ENCODE assay signal across 10 mouse cellular contexts in the genomic region with DNA sequence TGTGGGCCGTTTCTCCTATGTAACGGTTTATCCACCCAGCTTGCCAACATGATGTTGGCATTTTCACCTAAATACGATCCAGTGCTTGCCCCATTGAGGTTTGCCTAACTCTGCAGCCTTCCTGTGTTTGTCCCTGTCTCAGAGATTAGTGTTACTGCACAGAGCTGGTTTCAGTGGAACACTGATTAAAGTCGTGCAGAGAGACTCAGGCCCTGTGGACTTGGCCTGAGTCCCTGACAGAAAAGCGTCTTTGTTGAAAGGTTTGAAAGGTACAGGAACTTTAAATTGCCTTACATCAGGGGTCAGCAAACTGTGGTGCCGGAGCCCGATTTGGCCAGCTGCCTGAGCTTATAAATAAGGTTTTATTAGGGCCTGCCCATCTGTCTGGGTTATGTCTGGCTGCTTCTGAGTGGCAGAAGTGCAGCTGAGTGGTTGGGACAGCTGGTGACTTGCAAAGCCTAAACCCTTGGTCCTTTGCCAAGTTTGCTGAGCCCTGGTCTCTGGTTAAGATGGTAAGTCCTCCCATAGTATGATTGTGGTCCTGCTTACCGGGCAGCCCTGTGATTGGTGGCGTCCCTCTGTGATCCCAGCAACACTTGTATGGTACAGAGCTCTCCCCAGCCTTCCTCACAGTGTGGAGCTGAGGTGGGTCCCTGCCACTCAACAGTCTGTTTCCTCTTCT. TPM values are rescaled to one million over a fixed set of nuclear protein-coding genes. Genes with fewer than 3 reads are reported as not detected.
DNase-seq lines count a peak whose midpoint lies in the region; ATAC-seq lines count a peak whose summit lies in the region.
"Had no signal": no experiment of that assay in that cellular context is flagged by ENCODE, and none has a peak within 500 bp of the region (broad histone marks: within the 10 kb centered on the region; RNA-seq: fewer than 3 reads in every experiment).

No protein-coding gene starts in this region.

- H3K9ac ChIP-seq in kidney, embryonic 15.5 days: no peak overlapping the region
- H3K9ac ChIP-seq in forebrain, embryonic 16.5 days (replicated peaks; ENCODE audit: low read depth, low read length): no peak overlapping the region
- no peak overlapping the region for H3K9ac ChIP-seq in midbrain, embryonic 16.5 days (ENCODE audit: low read depth, low read length)

- peaks cover 85% of the 10 kb centered on the region for H3K36me3 ChIP-seq in kidney, embryonic 15.5 days
- H3K36me3 ChIP-seq in forebrain, embryonic 16.5 days (ENCODE audit: control insufficient read depth, insufficient read depth): peaks cover 26% of the 10 kb centered on the region
- H3K36me3 ChIP-seq in midbrain, embryonic 16.5 days (ENCODE audit: control insufficient read depth, insufficient read depth, low read length): peaks cover 38% of the 10 kb centered on the region

- H3K27ac ChIP-seq in kidney, embryonic 15.5 days: peak overlapping the region; percentile 41; the same call in 1 of the 2 replicates
- peak overlapping the region; percentile 61 for H3K27ac ChIP-seq in forebrain, embryonic 16.5 days (ENCODE audit: low read length)
- H3K27ac ChIP-seq in midbrain, embryonic 16.5 days (ENCODE audit: low read length): no peak overlapping the region

- H3K9me3 ChIP-seq in kidney, embryonic 15.5 days (replicated peaks): no peaks in the 10 kb centered on the region
- H3K9me3 ChIP-seq in forebrain, embryonic 16.5 days (ENCODE audit: control insufficient read depth, low read length): no peaks in the 10 kb centered on the region
- no peaks in the 10 kb centered on the region for H3K9me3 ChIP-seq in midbrain, embryonic 16.5 days (replicated peaks; ENCODE audit: control insufficient read depth, low read length, poor library complexity, severe bottlenecking)

- 54% methylated on average over 9 of the region's 9 CpGs for WGBS in kidney, embryonic 15.5 days
- 26% methylated on average over 9 of the region's 9 CpGs for WGBS in forebrain, embryonic 16.5 days
- 53% methylated on average over 9 of the region's 9 CpGs for WGBS in midbrain, embryonic 16.5 days

- peaks cover 19% of the 10 kb centered on the region for H3K4me1 ChIP-seq in kidney, embryonic 15.5 days
- H3K4me1 ChIP-seq in forebrain, embryonic 16.5 days (replicated peaks; ENCODE audit: control insufficient read depth, insufficient read depth, low read length): peaks cover 21% of the 10 kb centered on the region
- no peaks in the 10 kb centered on the region for H3K4me1 ChIP-seq in midbrain, embryonic 16.5 days (ENCODE audit: control insufficient read depth, insufficient read depth, low read length)

- H3K4me3 ChIP-seq in kidney, embryonic 15.5 days (replicated peaks): no peak overlapping the region
- H3K4me3 ChIP-seq in forebrain, embryonic 16.5 days (replicated peaks; ENCODE audit: low read length): no peak overlapping the region
- H3K4me3 ChIP-seq in midbrain, embryonic 16.5 days (ENCODE audit: low read depth, low read length): no peak overlapping the region

- ATAC-seq in kidney, embryonic 15.5 days (replicated peaks; ENCODE audit: low FRiP score): no peak
- peak; percentile 61 for ATAC-seq in forebrain, embryonic 16.5 days
- peak; percentile 49; the same call in 1 of the 2 replicates for ATAC-seq in midbrain, embryonic 16.5 days
- ATAC-seq: Patski had no signal

- H3K4me2 ChIP-seq in kidney, embryonic 15.5 days: no peak overlapping the region
- H3K4me2 ChIP-seq in forebrain, embryonic 16.5 days (ENCODE audit: low read length): no peak overlapping the region
- no peak overlapping the region for H3K4me2 ChIP-seq in midbrain, embryonic 16.5 days (ENCODE audit: low read length)

- DNase-seq in cerebellum, postnatal 14 days: peak; percentile 60 to 61
- no peak for DNase-seq in cerebellum, adult 18-20 months
- no peak for DNase-seq in kidney, postnatal 36 days
- no peak for DNase-seq in c-Kit-positive CD71-positive TER-119-positive erythroid progenitor cells, embryonic 14.5 days (ENCODE audit: low spot score)
- DNase-seq in frontal cortex, postnatal 25 days (ENCODE audit: low spot score in 2 of 2): no peak
- DNase-seq: lung, adult 18-20 months had no signal

- H3K27me3 ChIP-seq in kidney, embryonic 15.5 days: no peaks in the 10 kb centered on the region
- H3K27me3 ChIP-seq in forebrain, embryonic 16.5 days (replicated peaks; ENCODE audit: control insufficient read depth, insufficient read depth, low read length): no peaks in the 10 kb centered on the region
- no peaks in the 10 kb centered on the region for H3K27me3 ChIP-seq in midbrain, embryonic 16.5 days (ENCODE audit: control insufficient read depth, insufficient read depth, low read depth, low read length)
- H3K27me3 ChIP-seq: Patski had no signal

RNA-seq across cellular contexts. Expression of gene Cnnm3, which starts 11.8 kb away (rescaled TPM):
- polyA plus RNA-seq in kidney, embryonic 15.5 days (2015; fragmentation: Nextera tagmentation; extraction: Ambion mirVana): 3.7 and 4.0 TPM in 2 replicates
- polyA plus RNA-seq in forebrain, embryonic 16.5 days (2015; fragmentation: Nextera tagmentation; extraction: Ambion mirVana): 4.8 and 5.8 TPM in 2 replicates
- polyA plus RNA-seq in midbrain, embryonic 16.5 days (2015; fragmentation: Nextera tagmentation; extraction: Ambion mirVana): 4.2 and 4.5 TPM in 2 replicates

RNA-seq across cellular contexts. Expression of gene Ankrd23, which starts 13.2 kb away (rescaled TPM):
- 21.8 and 22.1 TPM in 2 replicates for polyA plus RNA-seq in kidney, embryonic 15.5 days (2015; fragmentation: Nextera tagmentation; extraction: Ambion mirVana)
- 9.3 and 13.2 TPM in 2 replicates for polyA plus RNA-seq in forebrain, embryonic 16.5 days (2015; fragmentation: Nextera tagmentation; extraction: Ambion mirVana)
- 16.1 and 17.0 TPM in 2 replicates for polyA plus RNA-seq in midbrain, embryonic 16.5 days (2015; fragmentation: Nextera tagmentation; extraction: Ambion mirVana)

RNA-seq across cellular contexts. Expression of gene Gm42417, which starts 15.8 kb away (rescaled TPM):
- polyA plus RNA-seq in kidney, embryonic 15.5 days (2015; fragmentation: Nextera tagmentation; extraction: Ambion mirVana): 0.32 and 0.75 TPM in 2 replicates
- 0.22 and 0.42 TPM in 2 replicates for polyA plus RNA-seq in forebrain, embryonic 16.5 days (2015; fragmentation: Nextera tagmentation; extraction: Ambion mirVana)
- polyA plus RNA-seq in midbrain, embryonic 16.5 days (2015; fragmentation: Nextera tagmentation; extraction: Ambion mirVana): 0.20 and 0.75 TPM in 2 replicates

RNA-seq across cellular contexts. Expression of gene Ankrd39, which starts 23.8 kb away (rescaled TPM):
- 26.2 and 26.3 TPM in 2 replicates for polyA plus RNA-seq in kidney, embryonic 15.5 days (2015; fragmentation: Nextera tagmentation; extraction: Ambion mirVana)
- 15.4 and 24.4 TPM in 2 replicates for polyA plus RNA-seq in forebrain, embryonic 16.5 days (2015; fragmentation: Nextera tagmentation; extraction: Ambion mirVana)
- polyA plus RNA-seq in midbrain, embryonic 16.5 days (2015; fragmentation: Nextera tagmentation; extraction: Ambion mirVana): 30.6 and 32.8 TPM in 2 replicates

RNA-seq across cellular contexts. Expression of gene Sema4c, which starts 34.7 kb away (rescaled TPM):
- 19.3 and 23.3 TPM in 2 replicates for polyA plus RNA-seq in kidney, embryonic 15.5 days (2015; fragmentation: Nextera tagmentation; extraction: Ambion mirVana)
- 35.4 and 37.3 TPM in 2 replicates for polyA plus RNA-seq in forebrain, embryonic 16.5 days (2015; fragmentation: Nextera tagmentation; extraction: Ambion mirVana)
- polyA plus RNA-seq in midbrain, embryonic 16.5 days (2015; fragmentation: Nextera tagmentation; extraction: Ambion mirVana): 24.4 and 27.0 TPM in 2 replicates

Comparison
In these comparisons a context has a peak if more than half of its experiments do, and no peak if none do; other contexts are left out.
1. DNase-seq: peak in cerebellum, postnatal 14 days (2 of 2); none in cerebellum, adult 18-20 months (0 of 2), kidney, postnatal 36 days (0 of 2), c-Kit-positive CD71-positive TER-119-positive erythroid progenitor cells, embryonic 14.5 days (single experiment) and frontal cortex, postnatal 25 days (0 of 2).